Mouse (Mus musculus) frontal cortex, postnatal 25 days (tissue): ENCODE data around the gene Hacl1.
"Not testable (repeated sequence)": the region's sequence is repeated elsewhere in the genome, so short reads cannot be mapped to it uniquely, and the experiment has no call there.

Experiments
- DNase-seq, 2 experiments: peaks; one replicate each; pipeline ENCODE4 v3.0.0; 2022; ENCODE audit warnings: low spot score in 2 of 2

The Hacl1 gene

DNA sequence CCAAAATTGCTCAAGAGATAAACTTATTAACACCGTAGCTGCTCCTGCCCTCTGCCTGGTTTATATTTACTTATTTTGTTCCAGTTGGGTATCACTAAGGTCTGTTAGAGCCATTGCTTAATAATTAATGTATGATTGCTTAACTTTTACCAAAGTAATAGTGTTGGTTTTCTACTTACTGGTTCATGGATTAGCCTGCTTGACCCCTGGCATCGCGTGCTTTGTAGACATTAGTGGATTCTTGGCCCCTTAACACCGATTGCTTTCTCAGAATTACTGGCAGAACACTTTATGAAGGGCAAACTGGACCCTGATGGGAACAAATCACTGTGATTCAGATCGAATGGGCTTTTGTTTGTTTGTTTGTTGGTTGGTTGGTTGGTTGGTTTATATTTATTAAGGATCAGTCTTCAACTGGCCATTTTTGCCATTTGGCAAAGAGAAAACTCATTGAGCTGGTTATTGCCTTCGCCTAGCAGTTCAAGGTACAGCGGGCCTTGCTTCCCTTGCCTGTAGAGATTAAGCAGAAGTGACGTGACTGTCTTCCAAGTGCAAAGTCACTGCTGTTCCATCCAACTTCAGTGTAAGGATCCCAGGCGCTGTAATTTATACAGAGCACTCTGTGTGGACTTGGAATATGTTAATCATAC is 545 bp upstream of the Hacl1 start:
- no peak for DNase-seq

DNA sequence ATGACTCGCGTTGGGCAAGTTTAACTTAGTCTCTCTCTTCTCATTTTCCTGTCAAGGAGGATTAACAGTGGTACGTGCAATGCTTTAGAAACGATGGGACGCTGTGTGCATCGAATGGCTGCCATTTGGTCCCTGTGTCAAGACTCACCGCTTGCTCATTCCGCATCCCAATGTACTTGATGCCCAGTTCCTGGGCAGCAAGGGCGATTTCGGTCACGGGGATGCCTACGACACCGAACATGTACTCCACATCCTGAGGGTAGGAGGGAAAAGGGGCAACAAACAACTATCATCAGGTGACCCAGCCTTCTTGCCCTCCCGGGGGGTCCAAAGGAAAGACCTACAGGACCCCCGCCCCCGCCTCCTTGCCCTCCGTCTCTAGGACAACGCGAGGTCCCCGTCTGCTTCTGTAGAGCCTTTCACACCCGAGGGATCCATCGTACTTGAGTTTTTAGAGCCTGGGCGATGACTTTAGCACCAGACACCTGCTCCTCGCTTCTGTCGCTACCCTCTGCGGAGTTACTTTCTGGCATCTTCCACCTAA is 668 bp downstream of the Hacl1 start, which contains the start of gene Gm49387:
Gene Gm49387, minus strand, starts transcription at position 533 of the 544 bp plus-strand sequence.
- peak in 1 of 2 experiments; percentile 11 for DNase-seq

DNA sequence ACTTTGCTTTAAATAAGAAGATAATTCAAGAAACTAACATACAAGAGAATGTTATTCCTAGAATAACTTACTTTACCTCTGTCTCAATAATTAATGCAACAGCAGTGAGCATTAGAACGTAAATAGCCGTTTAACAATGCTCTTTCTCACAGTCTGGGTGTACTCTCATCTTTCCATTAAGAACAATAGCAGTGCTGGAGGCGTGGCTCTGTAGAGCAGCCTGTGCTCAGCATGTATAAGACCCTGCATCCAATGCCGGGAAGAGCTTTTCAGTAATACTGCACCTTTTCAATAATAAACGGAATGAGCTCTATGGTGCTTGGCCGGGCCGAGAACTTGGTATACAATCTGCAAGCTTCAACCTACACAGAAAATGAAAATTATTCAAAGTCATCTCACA is 10.4 kb downstream of the Hacl1 start:
- DNase-seq, result no peak

DNA sequence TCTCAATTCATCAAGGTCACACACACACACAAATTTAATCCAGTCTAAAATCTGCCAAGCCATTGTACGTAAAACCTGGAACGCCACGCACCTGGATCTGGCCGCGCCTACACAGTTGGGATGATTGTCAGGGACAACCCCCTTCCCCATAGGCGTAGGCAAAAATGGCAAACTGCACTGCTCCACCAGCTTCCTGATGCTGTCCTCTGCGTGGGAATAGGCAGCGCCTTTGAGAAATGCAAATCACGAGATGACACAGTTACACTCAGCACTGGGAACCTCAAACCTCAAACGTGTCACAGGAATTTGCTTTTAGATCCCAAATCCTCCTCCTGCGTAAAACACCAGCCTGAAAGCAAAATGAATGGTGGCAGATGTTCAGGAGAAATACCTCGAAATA is 18.3 kb downstream of the Hacl1 start:
- peak; percentile 20 to 37 for DNase-seq

DNA sequence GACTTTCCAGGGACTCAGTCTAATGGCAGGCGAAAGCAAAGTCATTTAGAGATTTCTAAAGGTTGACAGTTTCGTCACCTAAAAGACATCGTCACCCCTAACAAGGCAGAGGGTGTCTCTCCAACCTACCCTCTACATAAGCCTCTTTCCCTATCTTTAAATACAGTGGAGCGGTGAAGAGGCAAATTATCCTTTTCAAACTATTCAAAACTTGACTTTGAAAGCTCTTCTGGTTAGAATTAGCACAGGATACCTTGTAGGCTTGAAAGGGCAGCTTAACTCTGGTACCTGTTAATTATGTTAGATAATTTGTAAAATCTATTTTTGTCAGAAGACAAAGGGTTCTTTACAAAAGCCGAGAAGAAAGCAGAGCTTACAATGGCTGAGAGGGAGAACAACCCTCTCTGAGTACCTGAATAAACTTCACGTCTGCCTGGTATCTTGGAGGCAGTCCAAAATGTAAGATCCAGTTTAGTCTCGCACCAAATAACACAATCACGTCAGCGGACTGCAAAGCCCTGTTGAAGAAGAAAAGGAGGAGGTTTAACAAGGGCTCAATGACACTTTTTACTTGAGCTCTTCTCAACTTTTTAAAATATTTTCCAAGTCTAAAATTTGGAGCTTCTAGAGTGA is 20.4 kb downstream of the Hacl1 start:
- no peak for DNase-seq

DNA sequence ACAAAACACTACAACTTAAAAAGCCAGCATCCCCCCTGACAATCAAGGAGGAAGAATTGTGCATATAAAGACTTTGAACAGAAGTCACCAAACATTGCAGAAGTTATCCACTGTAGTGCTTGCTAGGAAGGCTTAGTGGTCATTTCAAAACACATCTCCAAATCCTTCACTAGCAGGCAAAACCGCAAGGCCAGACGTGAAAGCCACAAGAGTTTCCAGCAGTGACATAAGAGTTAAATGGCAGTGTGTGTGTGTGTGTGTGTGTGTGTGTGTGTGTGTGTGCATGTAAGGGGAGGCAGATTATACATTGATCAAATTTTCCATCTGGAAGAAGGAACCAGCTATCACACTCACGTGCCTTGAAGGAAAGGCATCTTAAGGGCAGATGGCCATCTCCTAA is 23.1 kb downstream of the Hacl1 start:
- no peak for DNase-seq

DNA sequence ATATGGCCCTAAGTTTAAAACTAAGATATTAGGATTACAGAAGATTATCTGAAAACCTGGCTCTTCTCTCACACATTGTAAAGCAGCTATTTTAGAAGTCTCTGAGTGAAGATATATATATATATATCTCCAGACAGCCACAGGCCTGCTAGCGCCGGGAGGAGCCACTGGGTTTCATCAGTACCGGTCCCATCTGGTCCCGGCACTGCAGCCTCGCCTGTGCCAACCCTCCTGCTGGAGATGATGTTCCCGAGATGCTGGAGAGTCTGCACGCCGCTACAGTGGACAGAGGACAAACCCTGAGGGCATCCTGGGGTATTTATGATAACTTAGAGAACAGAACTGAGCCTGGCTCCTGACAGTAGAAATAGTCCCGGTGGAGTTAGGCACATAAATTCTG is 23.9 kb downstream of the Hacl1 start:
- no peak for DNase-seq

DNA sequence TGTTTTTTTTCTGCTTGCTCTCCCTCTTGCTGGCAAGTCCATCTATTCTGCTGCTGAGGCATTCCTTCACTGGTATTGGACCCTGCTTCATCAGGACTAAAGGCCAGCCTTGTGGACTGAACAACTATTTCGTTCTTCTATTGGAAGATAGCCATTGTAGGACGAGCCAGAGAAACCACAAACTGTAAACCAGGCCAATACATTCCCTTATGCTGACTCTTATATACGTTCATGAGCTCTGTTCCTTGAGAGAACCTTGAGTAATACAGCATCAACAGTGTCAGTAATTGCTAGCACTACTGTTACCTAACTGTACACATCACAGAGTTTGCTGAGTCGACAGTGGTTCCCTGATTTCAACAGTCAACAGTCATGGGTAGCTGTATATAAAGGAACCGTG is 27.4 kb downstream of the Hacl1 start:
- DNase-seq, result no peak

DNA sequence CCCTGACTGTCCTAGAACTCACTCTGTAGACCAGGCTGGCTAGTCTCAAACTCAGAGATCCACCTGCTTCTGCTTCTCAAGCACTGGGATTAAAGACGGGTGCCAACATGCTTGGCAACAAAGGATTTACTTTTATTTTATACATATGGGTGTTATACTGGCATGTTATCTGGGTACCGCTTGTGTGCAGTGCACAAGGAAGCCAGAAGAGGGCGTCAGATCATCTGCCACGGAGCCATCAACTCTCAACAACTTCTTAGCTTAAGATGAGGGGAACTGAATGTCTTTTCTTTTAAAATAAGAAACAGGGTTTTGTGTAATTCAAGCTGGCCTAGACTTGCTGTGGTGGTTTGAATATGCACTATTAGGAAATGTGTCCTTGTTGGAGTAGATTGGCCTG is 29.1 kb downstream of the Hacl1 start:
- no peak for DNase-seq

DNA sequence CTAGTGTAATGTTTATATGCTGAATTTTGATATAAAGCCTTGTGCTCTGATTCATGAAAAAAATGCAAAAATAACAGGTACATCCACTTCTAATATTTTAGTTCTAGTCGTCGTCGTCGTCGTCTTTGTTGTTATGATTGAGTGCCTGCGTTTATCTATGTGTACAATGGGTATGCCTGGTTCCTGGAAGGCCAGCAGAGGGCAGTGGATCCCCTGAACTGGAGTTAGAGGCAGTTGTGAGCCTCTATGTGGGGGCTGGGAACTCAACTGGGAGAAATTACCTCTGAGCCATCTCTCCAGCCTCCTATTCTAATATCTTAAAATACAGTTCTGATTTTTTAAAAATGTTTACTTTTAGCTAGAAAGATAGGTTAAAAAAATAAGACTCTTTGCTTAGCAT is 35.6 kb downstream of the Hacl1 start:
- no peak for DNase-seq

DNA sequence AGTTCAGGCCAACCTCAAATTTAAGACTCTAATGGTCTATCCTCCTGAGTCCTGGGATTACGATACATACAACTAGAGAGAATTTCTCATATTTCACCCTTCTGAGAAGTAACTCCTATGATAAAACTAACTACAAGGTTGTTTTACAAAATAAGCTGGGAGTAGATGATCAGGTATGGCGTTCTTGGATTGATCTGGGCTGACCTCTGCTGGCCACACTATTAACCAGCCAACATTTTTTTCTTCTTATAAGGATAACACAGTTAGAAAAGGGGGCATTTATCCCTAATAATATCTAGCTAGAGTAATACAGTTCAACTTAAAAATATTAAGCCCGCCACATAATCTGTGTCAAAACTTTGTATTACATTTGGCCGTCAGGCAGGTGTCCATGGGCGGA is 36.2 kb downstream of the Hacl1 start:
- DNase-seq, result no peak

DNA sequence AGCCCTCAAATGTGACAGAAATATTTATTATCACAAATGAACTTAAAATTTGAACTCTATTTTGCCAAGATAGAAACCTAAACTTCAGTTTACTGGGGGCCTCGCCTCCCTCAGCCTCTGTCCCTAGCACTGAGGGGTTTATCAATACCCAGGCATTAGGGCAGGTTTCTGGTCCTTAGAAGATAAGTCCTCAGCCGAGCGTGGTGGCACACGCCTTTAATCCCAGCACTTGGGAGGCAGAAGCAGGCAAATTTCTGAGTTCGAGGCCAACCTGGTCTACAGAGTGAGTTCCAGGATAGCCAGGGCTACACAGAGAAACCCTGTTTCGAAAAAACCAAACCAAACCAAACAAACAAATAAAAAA is 38.5 kb downstream of the Hacl1 start:
- DNase-seq, result not testable (repeated sequence)

DNA sequence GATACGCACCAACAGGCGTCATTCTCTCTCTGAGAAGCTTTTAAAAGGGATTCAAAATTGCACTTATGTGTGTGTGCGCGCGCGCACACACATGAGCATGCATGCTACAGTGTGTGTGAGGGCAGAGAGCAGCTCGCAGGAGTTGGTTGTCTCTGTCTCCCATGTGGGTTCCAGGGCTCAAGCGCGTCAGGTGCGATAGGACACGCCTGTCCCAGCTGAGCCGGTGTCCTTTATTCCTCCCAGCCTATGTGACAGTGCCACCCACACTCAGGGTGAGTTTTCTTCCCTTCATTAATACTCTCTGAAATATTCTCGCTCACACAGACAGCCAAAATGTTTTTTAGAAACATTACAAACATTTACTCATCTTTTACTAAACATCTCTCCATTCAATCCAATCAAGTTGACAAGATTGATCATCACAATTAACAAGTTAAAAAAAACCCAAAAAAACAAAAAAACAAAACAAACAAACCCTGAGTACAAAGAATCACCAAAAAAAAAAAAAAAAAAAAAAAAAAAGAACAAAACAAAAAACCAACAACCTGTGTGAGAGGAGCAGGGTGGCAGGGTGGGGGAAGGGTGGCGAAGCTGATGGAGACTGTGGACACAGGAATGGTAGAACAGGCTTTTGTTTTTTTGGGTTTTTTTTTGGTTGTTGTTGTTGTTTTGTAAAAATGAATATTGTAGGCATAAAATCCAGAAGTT is 39.0 kb downstream of the Hacl1 start:
- no peak for DNase-seq

DNA sequence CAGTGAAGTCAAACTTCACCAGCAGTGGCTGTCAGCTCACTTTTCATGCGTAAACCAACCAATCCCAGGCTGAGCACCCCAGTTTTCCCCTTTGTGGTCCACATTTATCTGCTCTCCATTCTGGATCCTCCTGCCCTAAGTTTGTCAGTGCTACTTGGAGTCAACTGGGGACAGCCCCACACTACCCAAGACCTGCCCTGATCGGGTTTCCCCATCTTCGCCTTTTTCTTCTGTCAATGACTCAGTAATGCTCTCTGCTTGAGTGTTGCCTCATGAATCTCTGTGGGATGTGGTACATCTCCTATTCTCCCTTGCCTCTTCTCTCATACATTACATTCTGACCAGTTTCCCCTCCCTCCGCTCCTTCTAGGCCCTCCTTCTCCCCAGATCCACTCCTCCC is 43.6 kb downstream of the Hacl1 start:
- DNase-seq, result no peak

DNA sequence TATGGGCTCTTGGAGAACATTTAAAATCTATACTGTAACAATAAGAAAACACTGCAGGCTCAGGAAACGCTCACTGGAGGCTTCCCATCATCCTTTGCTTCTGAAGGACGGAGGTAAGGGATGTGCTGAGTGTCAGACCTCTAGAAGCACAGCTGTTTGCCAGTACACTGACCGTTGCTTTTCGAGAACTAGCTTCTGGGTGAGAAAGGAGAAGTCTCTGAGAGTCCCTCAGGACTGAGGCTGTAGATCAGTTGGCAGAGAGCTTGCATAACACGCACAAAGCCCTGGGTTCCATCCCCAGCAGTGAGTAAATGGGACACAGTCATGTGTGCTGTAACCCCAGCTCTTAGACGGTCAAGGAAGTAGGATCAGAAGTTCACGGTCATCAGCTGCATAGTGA is 44.7 kb downstream of the Hacl1 start:
- no peak for DNase-seq

DNA sequence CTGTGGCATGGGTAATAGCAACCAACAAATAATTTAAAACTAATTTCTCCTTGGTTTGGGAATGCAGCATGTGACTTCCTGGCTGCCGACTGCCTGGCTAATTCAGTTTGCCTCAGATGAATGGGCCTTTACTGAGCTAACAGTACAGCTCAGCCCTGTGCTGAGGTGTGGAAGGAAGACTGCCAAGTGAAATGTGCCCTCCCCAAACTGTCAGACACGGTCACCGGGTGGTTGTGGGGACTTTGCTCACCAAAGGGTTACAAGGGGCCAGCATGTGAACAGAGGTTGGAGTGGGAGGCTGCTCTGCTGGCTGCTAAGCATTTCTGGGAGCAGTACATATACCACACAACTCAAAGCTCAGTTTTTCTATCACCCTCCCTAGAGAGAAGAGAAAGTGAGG is 46.4 kb downstream of the Hacl1 start:
- no peak for DNase-seq

DNA sequence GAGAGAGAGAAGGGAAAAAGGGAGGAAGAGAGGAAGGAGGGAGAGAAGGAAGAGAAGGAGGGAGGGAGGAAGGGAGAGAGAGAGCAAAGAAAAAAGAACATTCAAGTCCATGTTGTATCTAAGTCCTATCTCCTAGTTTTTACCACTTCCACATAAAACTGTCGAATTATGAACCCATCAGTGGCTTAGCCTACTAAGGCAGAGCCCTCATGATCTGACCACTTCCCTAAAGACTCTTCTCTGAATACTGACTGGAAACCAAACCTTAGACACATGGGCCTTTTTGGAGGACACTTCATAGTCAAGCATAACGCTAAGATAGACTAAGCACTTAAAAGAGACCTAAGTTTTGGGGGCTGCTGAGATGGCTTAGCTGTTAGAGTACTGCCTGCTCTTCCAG is 48.0 kb downstream of the Hacl1 start:
- DNase-seq, result no peak

DNA sequence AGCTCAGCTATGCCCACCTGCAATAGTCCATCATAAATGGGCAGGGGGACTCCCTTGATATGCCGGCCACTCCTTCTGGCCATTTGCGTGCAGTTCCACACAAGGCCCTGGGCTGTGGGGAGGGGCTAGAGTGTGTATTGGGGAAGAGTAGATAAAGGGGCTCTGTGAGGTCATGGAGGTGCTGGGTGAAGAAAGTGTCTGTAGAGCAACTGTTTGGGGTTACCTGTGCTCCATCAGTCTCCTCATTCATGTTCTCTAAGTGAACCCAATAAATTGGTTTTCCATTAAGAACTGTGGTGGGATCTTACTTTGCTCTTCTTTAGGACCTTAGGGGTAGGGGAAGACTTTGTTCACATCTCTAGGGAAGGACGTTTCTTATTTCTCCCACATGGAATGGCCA is 49.8 kb downstream of the Hacl1 start, which contains the start of gene Colq:
Gene Colq, minus strand, starts transcription at position 101 of the 400 bp plus-strand sequence.
- DNase-seq, result no peak

DNA sequence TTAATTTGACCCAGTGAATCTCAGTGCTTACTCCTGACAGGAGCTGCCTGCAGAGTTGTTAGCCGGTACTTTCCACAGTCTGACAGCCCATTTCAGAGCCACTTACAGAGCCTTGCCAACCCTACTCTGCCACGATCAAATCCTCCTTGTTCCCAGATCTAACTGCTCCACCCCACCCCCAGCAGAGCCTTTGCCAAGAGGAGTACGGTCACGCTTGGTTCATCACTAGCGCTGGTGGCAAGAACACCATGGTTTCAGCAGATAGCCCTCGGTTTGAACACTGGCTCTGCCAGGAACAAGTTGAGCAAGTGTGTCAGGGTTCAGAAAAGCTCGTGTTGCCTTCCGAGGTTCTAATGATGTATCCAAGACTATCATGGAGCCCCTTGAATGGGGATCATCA is 54.6 kb downstream of the Hacl1 start:
- DNase-seq, result no peak

DNA sequence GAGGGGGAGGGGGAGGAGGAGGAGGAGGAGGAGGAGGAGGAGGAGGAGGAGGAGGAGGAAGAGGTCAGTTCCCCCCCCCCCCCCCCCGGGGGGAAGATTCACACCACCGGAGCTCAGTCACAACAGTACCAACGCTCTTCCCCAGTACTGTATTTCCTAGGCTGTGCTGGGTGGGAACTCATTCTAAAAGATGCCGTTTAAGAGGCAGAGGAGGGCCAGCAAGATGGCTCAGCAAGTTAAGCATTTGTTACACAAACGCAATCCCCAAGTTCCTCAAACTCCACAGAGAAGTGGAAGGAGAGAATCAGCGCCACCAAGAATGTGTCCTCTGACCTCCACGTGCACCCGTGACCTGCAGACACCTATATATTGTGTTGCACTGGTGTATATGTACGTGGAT is 58.0 kb downstream of the Hacl1 start:
- no peak for DNase-seq

DNA sequence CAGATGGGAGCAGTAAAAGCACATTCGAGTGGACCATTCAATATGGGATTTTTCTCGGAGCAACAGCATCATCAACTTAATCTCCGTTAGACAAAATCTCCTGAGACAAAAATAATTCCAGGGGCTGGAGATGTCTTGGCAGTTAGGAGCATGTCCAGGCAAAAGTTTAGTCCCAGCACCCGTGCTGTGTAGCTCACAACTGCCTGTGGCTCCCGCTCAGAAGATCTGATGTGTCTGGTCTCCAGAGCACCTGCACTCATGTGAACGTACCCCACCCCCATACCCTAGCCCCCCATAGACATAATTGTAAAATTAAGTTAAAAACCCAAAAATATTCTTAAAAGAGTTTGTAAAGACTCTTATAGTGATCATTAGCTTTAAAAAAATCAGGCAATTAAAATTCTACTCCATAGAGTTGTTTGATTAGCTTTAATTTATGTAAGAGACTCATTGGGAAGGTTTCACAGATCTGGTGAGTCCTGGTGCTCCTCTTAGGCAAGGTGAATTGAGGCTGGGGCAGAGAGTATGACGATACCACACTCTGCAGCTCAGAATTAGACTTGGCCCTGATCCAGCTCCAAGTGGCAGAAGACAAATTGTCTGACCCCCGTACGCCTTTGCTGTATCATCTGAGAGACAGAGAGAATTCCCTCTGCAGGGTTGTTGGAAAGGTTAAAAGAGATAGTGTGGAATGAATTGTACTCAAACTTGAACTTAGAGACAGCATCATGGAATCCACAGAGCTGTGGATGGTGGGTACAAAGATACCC is 62.9 kb downstream of the Hacl1 start:
- DNase-seq, result no peak
